Mouse (Mus musculus): ENCODE results near the gene Hdgfl2. TPM values are rescaled to one million over a fixed set of nuclear protein-coding genes. Genes with fewer than 3 reads are reported as not detected.
"Not testable (repeated sequence)": the region's sequence is repeated elsewhere in the genome, so short reads cannot be mapped to it uniquely, and the experiment has no call there.

The Hdgfl2 gene
- polyA plus RNA-seq, 1 experiment from 2014 or later = 103 TPM

GRCm38 (mm10) chr17:56036901-56037287, 42.5 kb upstream of the Hdgfl2 start:
- Histone ChIP-seq H3K4me3 (peak overlapping the region; percentile 88), H3K4me1 (peaks cover 54% of the 10 kb centered on the region), H3K27ac (0 out of 2 replicates have a peak overlapping the region, but pooled peaks have one; percentile 8), H3K4me2 (peak overlapping the region; percentile 44), H3K9me3 (no peaks in the 10 kb centered on the region), H3K9ac (0 out of 2 replicates have a peak overlapping the region, but pooled peaks have one; percentile 39), H3K36me3 (peaks cover 27% of the 10 kb centered on the region), H3K27me3 (no peaks in the 10 kb centered on the region)
- WGBS = 36% methylated on average over 13 of the region's 13 CpGs
- ATAC-seq (ENCODE audit: insufficient number of reproducible peaks, low FRiP score, low TSS enrichment, low read depth) = no peak

GRCm38 (mm10) chr17:56038583-56039261, 40.7 kb upstream of the Hdgfl2 start:
- Histone ChIP-seq H3K4me3 (no peak overlapping the region), H3K4me1 (peaks cover 37% of the 10 kb centered on the region), H3K27ac (no peak overlapping the region), H3K9me3 (no peaks in the 10 kb centered on the region), H3K4me2 (no peak overlapping the region), H3K36me3 (peaks cover 15% of the 10 kb centered on the region; the same call in 1 of the 2 replicates), H3K27me3 (no peaks in the 10 kb centered on the region), H3K9ac (peak overlapping the region; percentile 20; the same call in 1 of the 2 replicates)
- 78% methylated on average over 8 of the region's 8 CpGs for WGBS
- no peak for ATAC-seq (ENCODE audit: insufficient number of reproducible peaks, low FRiP score, low TSS enrichment, low read depth)

GRCm38 (mm10) chr17:56039345-56039744, 40.1 kb upstream of the Hdgfl2 start:
- Histone ChIP-seq H3K9me3 (no peaks in the 10 kb centered on the region), H3K9ac (no peak overlapping the region), H3K4me1 (peaks cover 31% of the 10 kb centered on the region), H3K4me2 (peak overlapping the region; percentile 74; the same call in 1 of the 2 replicates), H3K27me3 (no peaks in the 10 kb centered on the region), H3K4me3 (0 out of 2 replicates have a peak overlapping the region, but pooled peaks have one; percentile 87), H3K36me3 (peaks cover 15% of the 10 kb centered on the region), H3K27ac (no peak overlapping the region)
- 77% methylated on average over 4 of the region's 4 CpGs for WGBS
- no peak for ATAC-seq (ENCODE audit: insufficient number of reproducible peaks, low FRiP score, low TSS enrichment, low read depth)

- H3K36me3 ChIP-seq = peaks cover 19% of the 10 kb centered on the region
- H3K27ac ChIP-seq = peak within 1 kb of the TSS; percentile 88
- peaks cover 22% of the 10 kb centered on the region for H3K4me1 ChIP-seq
- H3K27me3 ChIP-seq = no peaks in the 10 kb centered on the region
- H3K9ac ChIP-seq = peak within 1 kb of the TSS; percentile 84
- H3K4me2 ChIP-seq = peak within 1 kb of the TSS; percentile 74
- peak within 1 kb of the TSS; percentile 87 for H3K4me3 ChIP-seq
- WGBS = under 1% methylated on average over 68 of the region's 68 CpGs
- H3K9me3 ChIP-seq = no peaks in the 10 kb centered on the region
- ATAC-seq (ENCODE audit: insufficient number of reproducible peaks, low FRiP score, low TSS enrichment, low read depth) = peak; percentile 83
Measured at GRCm38 (mm10) chr17:56040030-56040856, 39.2 kb upstream of the Hdgfl2 start, which contains the start of gene Chaf1a. TSS of gene Chaf1a (plus strand) at chr17:56040439.

- Histone ChIP-seq H3K9ac (peak overlapping the region; percentile 84), H3K4me2 (peak overlapping the region; percentile 74), H3K4me1 (peaks cover 19% of the 10 kb centered on the region), H3K4me3 (peak overlapping the region; percentile 87), H3K36me3 (peaks cover 25% of the 10 kb centered on the region), H3K27me3 (no peaks in the 10 kb centered on the region), H3K27ac (peak overlapping the region; percentile 88), H3K9me3 (no peaks in the 10 kb centered on the region)
- ATAC-seq (ENCODE audit: insufficient number of reproducible peaks, low FRiP score, low TSS enrichment, low read depth) = no peak
- WGBS = 1% methylated on average over 12 of the region's 12 CpGs
Measured at GRCm38 (mm10) chr17:56040857-56041163, 38.6 kb upstream of the Hdgfl2 start.

GRCm38 (mm10) chr17:56051369-56051768, 28.1 kb upstream of the Hdgfl2 start:
- Histone ChIP-seq H3K36me3 (peaks cover 60% of the 10 kb centered on the region), H3K4me3 (no peak overlapping the region), H3K9ac (no peak overlapping the region), H3K27me3 (no peaks in the 10 kb centered on the region), H3K4me1 (no peaks in the 10 kb centered on the region), H3K9me3 (no peaks in the 10 kb centered on the region), H3K27ac (peak overlapping the region; percentile 22; the same call in 1 of the 2 replicates), H3K4me2 (no peak overlapping the region)
- no peak for ATAC-seq (ENCODE audit: insufficient number of reproducible peaks, low FRiP score, low TSS enrichment, low read depth)
- whole genome bisulfite sequencing = 80% methylated on average over 5 of the region's 5 CpGs

GRCm38 (mm10) chr17:56054938-56055337, 24.5 kb upstream of the Hdgfl2 start:
- Histone ChIP-seq H3K36me3 (peaks cover 59% of the 10 kb centered on the region), H3K4me1 (no peaks in the 10 kb centered on the region), H3K4me3 (no peak overlapping the region), H3K4me2 (no peak overlapping the region), H3K9ac (no peak overlapping the region), H3K27me3 (no peaks in the 10 kb centered on the region), H3K27ac (no peak overlapping the region), H3K9me3 (no peaks in the 10 kb centered on the region)
- no peak for ATAC-seq (ENCODE audit: insufficient number of reproducible peaks, low FRiP score, low TSS enrichment, low read depth)

- Histone ChIP-seq H3K4me1 (no peaks in the 10 kb centered on the region), H3K27me3 (no peaks in the 10 kb centered on the region), H3K27ac (no peak overlapping the region), H3K4me3 (no peak overlapping the region), H3K9ac (no peak overlapping the region), H3K4me2 (no peak overlapping the region), H3K36me3 (peaks cover 62% of the 10 kb centered on the region), H3K9me3 (no peaks in the 10 kb centered on the region)
- WGBS = 78% methylated on average over 4 of the region's 4 CpGs
- ATAC-seq (ENCODE audit: insufficient number of reproducible peaks, low FRiP score, low TSS enrichment, low read depth) = no peak
Measured at GRCm38 (mm10) chr17:56055945-56056678, 23.3 kb upstream of the Hdgfl2 start.

GRCm38 (mm10) chr17:56057381-56058120, 21.9 kb upstream of the Hdgfl2 start:
- no peak overlapping the region for H3K4me3 ChIP-seq
- no peaks in the 10 kb centered on the region for H3K9me3 ChIP-seq
- H3K9ac ChIP-seq = no peak overlapping the region
- no peak overlapping the region for H3K4me2 ChIP-seq
- H3K27ac ChIP-seq = no peak overlapping the region
- whole genome bisulfite sequencing = 89% methylated on average over 11 of the region's 11 CpGs
- ATAC-seq (ENCODE audit: insufficient number of reproducible peaks, low FRiP score, low TSS enrichment, low read depth) = no peak
- no peaks in the 10 kb centered on the region for H3K4me1 ChIP-seq
- no peaks in the 10 kb centered on the region for H3K27me3 ChIP-seq
- peaks cover 66% of the 10 kb centered on the region for H3K36me3 ChIP-seq

GRCm38 (mm10) chr17:56062081-56062480, 17.4 kb upstream of the Hdgfl2 start:
- WGBS = 93% methylated on average over 7 of the region's 7 CpGs
- H3K27ac ChIP-seq = no peak overlapping the region

GRCm38 (mm10) chr17:56065715-56066114, 13.7 kb upstream of the Hdgfl2 start:
- not testable (repeated sequence) for H3K9ac ChIP-seq; H3K4me3 ChIP-seq; H3K9me3 ChIP-seq; H3K27me3 ChIP-seq; H3K4me2 ChIP-seq; H3K4me1 ChIP-seq; ATAC-seq (ENCODE audit: insufficient number of reproducible peaks, low FRiP score, low TSS enrichment, low read depth); H3K27ac ChIP-seq
- 82% methylated on average over 6 of the region's 6 CpGs for WGBS
- peaks cover 99% of the 10 kb centered on the region for H3K36me3 ChIP-seq

More at GRCm38 (mm10) chr17:56062081-56062480, 17.4 kb upstream of the Hdgfl2 start:
- no peak for ATAC-seq (ENCODE audit: insufficient number of reproducible peaks, low FRiP score, low TSS enrichment, low read depth)
- Histone ChIP-seq H3K4me3 (no peak overlapping the region), H3K4me2 (no peak overlapping the region), H3K4me1 (no peaks in the 10 kb centered on the region), H3K9me3 (no peaks in the 10 kb centered on the region), H3K36me3 (peaks cover 99% of the 10 kb centered on the region), H3K9ac (no peak overlapping the region), H3K27me3 (no peaks in the 10 kb centered on the region)

Data from limb, embryonic 15.5 days (tissue).